Comparison of ENCODE assay signal across 8 mouse cellular contexts in the genomic region with DNA sequence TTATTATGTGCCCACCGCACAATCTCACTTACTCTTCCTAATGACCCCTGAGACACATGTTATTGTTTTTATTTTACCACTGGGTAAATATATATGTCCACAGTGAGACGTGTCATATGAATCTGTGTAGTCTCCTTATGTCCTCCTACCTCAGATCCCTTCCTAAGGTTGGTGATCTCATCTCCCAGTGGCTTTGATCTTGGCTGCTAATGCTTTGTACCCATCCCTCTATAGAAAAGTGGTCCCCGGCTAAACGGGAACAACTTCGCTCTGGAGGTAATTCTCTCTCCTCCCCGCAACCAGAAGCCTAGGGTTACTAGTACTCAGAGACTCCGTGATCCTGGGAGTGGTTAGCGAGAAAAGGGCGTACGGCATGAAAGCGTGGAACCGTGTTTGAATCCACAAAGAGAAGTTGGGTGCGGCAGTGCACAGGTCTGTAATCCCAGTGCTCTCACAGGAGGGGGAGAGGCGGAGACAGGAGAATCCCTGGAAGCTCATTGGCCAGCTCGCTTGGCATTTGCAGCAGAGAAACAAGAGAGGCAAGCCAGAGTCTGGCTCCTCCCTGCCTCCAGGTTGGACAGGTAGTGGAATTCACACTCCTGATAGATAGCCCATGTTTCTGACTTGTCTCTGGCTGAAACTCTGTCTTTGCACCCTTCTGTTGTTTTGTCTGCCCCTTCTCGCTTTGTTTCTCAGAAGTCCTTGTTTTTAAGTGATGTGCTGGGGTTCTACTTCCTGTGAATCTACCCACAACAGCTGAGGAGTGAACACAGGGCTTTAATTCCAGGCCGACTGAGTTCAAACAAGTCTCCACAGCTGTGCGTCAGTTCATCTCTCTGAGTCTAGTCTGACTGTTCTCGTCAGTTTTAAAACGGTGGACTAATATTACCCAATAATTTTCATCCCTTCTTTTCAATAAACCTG. TPM values are rescaled to one million over a fixed set of nuclear protein-coding genes. Genes with fewer than 3 reads are reported as not detected.
DNase-seq lines count a peak whose midpoint lies in the region; ATAC-seq and TF ChIP-seq lines count a peak whose summit lies in the region.

No protein-coding gene starts in this region.

- H3K9ac ChIP-seq in heart, embryonic 11.5 days (ENCODE audit: low read depth, low read length) = peak overlapping the region; percentile 62
- peak overlapping the region; percentile 42; the same call in 1 of the 2 replicates for H3K9ac ChIP-seq in forebrain, embryonic 12.5 days
- H3K9ac ChIP-seq in kidney, embryonic 15.5 days = no peak overlapping the region
- no peak overlapping the region for H3K9ac ChIP-seq in stomach, postnatal 0 days (ENCODE audit: low read length)

- no peaks in the 10 kb centered on the region for H3K9me3 ChIP-seq in heart, embryonic 11.5 days (replicated peaks; ENCODE audit: control insufficient read depth, low read length)
- no peaks in the 10 kb centered on the region for H3K9me3 ChIP-seq in forebrain, embryonic 12.5 days
- H3K9me3 ChIP-seq in kidney, embryonic 15.5 days (replicated peaks) = no peaks in the 10 kb centered on the region
- H3K9me3 ChIP-seq in stomach, postnatal 0 days (ENCODE audit: control insufficient read depth, low read length) = no peaks in the 10 kb centered on the region

- TF ChIP-seq EP300 in stomach, postnatal 0 days (optimal IDR thresholded peaks at IDR 0.05) = no peak

- H3K27me3 ChIP-seq in heart, embryonic 11.5 days (ENCODE audit: control insufficient read depth, insufficient read depth, low read length) = peaks cover 3% of the 10 kb centered on the region; the same call in 1 of the 2 replicates
- peaks cover 16% of the 10 kb centered on the region; the same call in 1 of the 2 replicates for H3K27me3 ChIP-seq in forebrain, embryonic 12.5 days
- no peaks in the 10 kb centered on the region for H3K27me3 ChIP-seq in kidney, embryonic 15.5 days
- H3K27me3 ChIP-seq in stomach, postnatal 0 days (ENCODE audit: control insufficient read depth, insufficient read depth, low read length) = no peaks in the 10 kb centered on the region

- H3K4me1 ChIP-seq in heart, embryonic 11.5 days (ENCODE audit: control insufficient read depth, insufficient read depth, low read length) = peaks cover 23% of the 10 kb centered on the region
- peaks cover 23% of the 10 kb centered on the region for H3K4me1 ChIP-seq in forebrain, embryonic 12.5 days
- peaks cover 21% of the 10 kb centered on the region for H3K4me1 ChIP-seq in kidney, embryonic 15.5 days
- H3K4me1 ChIP-seq in stomach, postnatal 0 days (replicated peaks; ENCODE audit: control insufficient read depth, insufficient read depth) = no peaks in the 10 kb centered on the region; the same call in 1 of the 2 replicates

- peak overlapping the region; percentile 61 for H3K4me2 ChIP-seq in heart, embryonic 11.5 days
- peak overlapping the region; percentile 58 for H3K4me2 ChIP-seq in forebrain, embryonic 12.5 days
- peak overlapping the region; percentile 62 for H3K4me2 ChIP-seq in kidney, embryonic 15.5 days
- peak overlapping the region; percentile 37 for H3K4me2 ChIP-seq in stomach, postnatal 0 days (replicated peaks; ENCODE audit: low read depth)

- 11% methylated on average over 20 of the region's 20 CpGs for WGBS in heart, embryonic 11.5 days (ENCODE audit: insufficient replicate concordance)
- 9% methylated on average over 20 of the region's 20 CpGs for WGBS in forebrain, embryonic 12.5 days
- 12% methylated on average over 20 of the region's 20 CpGs for WGBS in kidney, embryonic 15.5 days
- WGBS in stomach, postnatal 0 days = 17% methylated on average over 20 of the region's 20 CpGs

- no peaks in the 10 kb centered on the region for H3K36me3 ChIP-seq in heart, embryonic 11.5 days (ENCODE audit: control insufficient read depth, insufficient read depth, low read length)
- H3K36me3 ChIP-seq in forebrain, embryonic 12.5 days (replicated peaks) = no peaks in the 10 kb centered on the region
- H3K36me3 ChIP-seq in kidney, embryonic 15.5 days = no peaks in the 10 kb centered on the region
- no peaks in the 10 kb centered on the region for H3K36me3 ChIP-seq in stomach, postnatal 0 days (ENCODE audit: control insufficient read depth, insufficient read depth, low read length)

- no peak overlapping the region for H3K27ac ChIP-seq in heart, embryonic 11.5 days (ENCODE audit: low read depth, low read length)
- H3K27ac ChIP-seq in forebrain, embryonic 12.5 days = peak overlapping the region; percentile 66; the same call in 1 of the 2 replicates
- no peak overlapping the region for H3K27ac ChIP-seq in kidney, embryonic 15.5 days
- no peak overlapping the region for H3K27ac ChIP-seq in stomach, postnatal 0 days (replicated peaks)

- peak overlapping the region; percentile 18; the same call in 1 of the 2 replicates for H3K4me3 ChIP-seq in heart, embryonic 11.5 days (ENCODE audit: low read depth, low read length)
- peak overlapping the region; percentile 32 for H3K4me3 ChIP-seq in forebrain, embryonic 12.5 days (replicated peaks)
- peak overlapping the region; percentile 34 for H3K4me3 ChIP-seq in kidney, embryonic 15.5 days (replicated peaks)
- H3K4me3 ChIP-seq in stomach, postnatal 0 days (ENCODE audit: low read depth, low read length) = no peak overlapping the region

- no peak for TF ChIP-seq CTCF in stomach, postnatal 0 days (IDR thresholded peaks at IDR 0.05; ENCODE audit: low read depth)

- ATAC-seq in heart, embryonic 11.5 days (replicated peaks; ENCODE audit: insufficient number of reproducible peaks, low FRiP score, low TSS enrichment) = 0 out of 2 replicates have a peak, but pooled peaks have one; percentile 39
- ATAC-seq in forebrain, embryonic 12.5 days (ENCODE audit: low FRiP score) = peak; percentile 73
- ATAC-seq in kidney, embryonic 15.5 days (replicated peaks; ENCODE audit: low FRiP score) = peak; percentile 64
- ATAC-seq in stomach, postnatal 0 days (ENCODE audit: low FRiP score, low TSS enrichment) = peak; percentile 76

- DNase-seq in heart, adult 9 months (ENCODE audit: low spot score in 2 of 2) = no peak
- peak; percentile 82 for DNase-seq in brain, adult 2 months (ENCODE audit: low read depth, low spot score)
- DNase-seq in lung, postnatal 14 days = peak; percentile 56
- peak; percentile 67 for DNase-seq in stomach, postnatal 0 days (ENCODE audit: low spot score)
- no peak for DNase-seq in left cerebral cortex, adult 8-10 months (ENCODE audit: low spot score in 2 of 2)

RNA-seq across cellular contexts. Expression of a gene that starts 16.5 kb away (rescaled TPM):
- polyA plus RNA-seq in heart, embryonic 11.5 days (2014; fragmentation: Nextera tagmentation; extraction: Ambion mirVana) = 3.2 and 4.0 TPM in 2 replicates
- 3.7 and 4.2 TPM in 2 replicates for polyA plus RNA-seq in forebrain, embryonic 12.5 days (2016; fragmentation: Nextera tagmentation; extraction: Ambion mirVana)
- 8.8 and 9.4 TPM in 2 replicates for polyA plus RNA-seq in kidney, embryonic 15.5 days (2015; fragmentation: Nextera tagmentation; extraction: Ambion mirVana)
- polyA plus RNA-seq in stomach, postnatal 0 days (2015; fragmentation: Nextera tagmentation; extraction: Ambion mirVana) = 3.7 and 4.0 TPM in 2 replicates
- 10 to 100 TPM; 19.7 to 26.2 (median 21.4) TPM for total RNA-seq in left cerebral cortex, adult 8-10 months (2022)

RNA-seq across cellular contexts. Expression of a gene that starts 50.5 kb away (rescaled TPM):
- 14.7 and 17.3 TPM in 2 replicates for polyA plus RNA-seq in heart, embryonic 11.5 days (2014; fragmentation: Nextera tagmentation; extraction: Ambion mirVana)
- polyA plus RNA-seq in forebrain, embryonic 12.5 days (2016; fragmentation: Nextera tagmentation; extraction: Ambion mirVana) = 6.4 and 7.9 TPM in 2 replicates
- polyA plus RNA-seq in kidney, embryonic 15.5 days (2015; fragmentation: Nextera tagmentation; extraction: Ambion mirVana) = 18.4 and 18.7 TPM in 2 replicates
- 14.3 and 15.2 TPM in 2 replicates for polyA plus RNA-seq in stomach, postnatal 0 days (2015; fragmentation: Nextera tagmentation; extraction: Ambion mirVana)
- 10 to 100 TPM; 19.5 to 21.7 (median 20.9) TPM for total RNA-seq in left cerebral cortex, adult 8-10 months (2022)

Comparison
In these comparisons a context has a peak if more than half of its experiments do, and no peak if none do; other contexts are left out.
1. H3K9ac ChIP-seq: peak in heart, embryonic 11.5 days (single experiment) and forebrain, embryonic 12.5 days (single experiment); none in kidney, embryonic 15.5 days (single experiment) and stomach, postnatal 0 days (single experiment).
2. DNase-seq: peak in brain, adult 2 months (single experiment), lung, postnatal 14 days (single experiment) and stomach, postnatal 0 days (single experiment); none in heart, adult 9 months (0 of 2) and left cerebral cortex, adult 8-10 months (0 of 2).
3. Peak in every context shown above with its lines, with median percentiles within 50 percentile points of each other: ATAC-seq and H3K4me2 ChIP-seq.